Mouse (Mus musculus) neural tube, embryonic 14.5 days (tissue): ENCODE measurements around the gene Tex19.2. TPM values are rescaled to one million over a fixed set of nuclear protein-coding genes. Genes with fewer than 3 reads are reported as not detected.

Source experiments
- ATAC-seq: fragments of 200-750 bp; cut with Nextera tagmentation; 2 replicates; pipeline ENCODE4 v1.8.0; 2017; ENCODE audit warnings: low read depth, mild to moderate bottlenecking, moderate TSS enrichment, moderate library complexity
- H3K27ac ChIP-seq: fragments of 300-500 bp; sonication (generic); 2 replicates; pipeline ENCODE4 v1.5.1; 2014; ENCODE audit warnings: low read depth, mild to moderate bottlenecking, control low read depth, low read length, moderate library complexity, mixed read lengths
- H3K27me3 ChIP-seq: fragments of 300-500 bp; sonication (generic); 2 replicates; pipeline ENCODE4 v1.6.1; 2014; ENCODE audit warnings: low read length; ENCODE audit not compliant: control insufficient read depth, insufficient read depth
- H3K36me3 ChIP-seq: fragments of 300-500 bp; sonication (generic); 2 replicates; pipeline ENCODE4 v1.6.1; 2014; ENCODE audit warnings: low read length, mixed read lengths; ENCODE audit not compliant: control insufficient read depth, insufficient read depth
- H3K4me1 ChIP-seq: fragments of 300-500 bp; sonication (generic); 2 replicates; pipeline ENCODE4 v1.6.1; 2014; ENCODE audit warnings: low read length; ENCODE audit not compliant: control insufficient read depth, insufficient read depth
- H3K4me2 ChIP-seq: fragments of 300-500 bp; sonication (generic); 2 replicates; pipeline ENCODE4 v1.6.1; 2014; ENCODE audit warnings: mild to moderate bottlenecking, low read depth, low read length, control low read depth
- H3K4me3 ChIP-seq: fragments of 300-500 bp; sonication (generic); 2 replicates; pipeline ENCODE4 v1.5.1; 2014; ENCODE audit warnings: low read depth, low read length, control low read depth, mixed read lengths
- H3K9ac ChIP-seq: fragments of 300-500 bp; sonication (generic); replicated peaks from 2 replicates; pipeline ENCODE4 v1.6.1; 2014; ENCODE audit warnings: low read depth, mild to moderate bottlenecking, control low read depth, low read length, mixed read lengths
- H3K9me3 ChIP-seq: fragments of 300-500 bp; sonication (generic); 2 replicates; pipeline ENCODE4 v1.6.1; 2016; ENCODE audit warnings: low read length; ENCODE audit not compliant: control insufficient read depth
- WGBS: fragments of 180-500 bp; shearing (Covaris S2); extraction: QIAGEN DNeasy Blood & Tissue Kit; methylation state at CpG from one replicate; pipeline ENCODE4 v1.1.7; 2014; 5-methylcytosine and 5-hydroxymethylcytosine counted together
- polyA plus RNA-seq: library from polyadenylated mRNA; unstranded; fragments of >200 nt; fragmentation: Nextera tagmentation; extraction: Ambion mirVana; gene quantifications from 2 replicates; pipeline ENCODE4 v1.2.1, GENCODE M21; 2014

Gene Tex19.2
- polyA plus RNA-seq: not detected in 2 replicates

DNA sequence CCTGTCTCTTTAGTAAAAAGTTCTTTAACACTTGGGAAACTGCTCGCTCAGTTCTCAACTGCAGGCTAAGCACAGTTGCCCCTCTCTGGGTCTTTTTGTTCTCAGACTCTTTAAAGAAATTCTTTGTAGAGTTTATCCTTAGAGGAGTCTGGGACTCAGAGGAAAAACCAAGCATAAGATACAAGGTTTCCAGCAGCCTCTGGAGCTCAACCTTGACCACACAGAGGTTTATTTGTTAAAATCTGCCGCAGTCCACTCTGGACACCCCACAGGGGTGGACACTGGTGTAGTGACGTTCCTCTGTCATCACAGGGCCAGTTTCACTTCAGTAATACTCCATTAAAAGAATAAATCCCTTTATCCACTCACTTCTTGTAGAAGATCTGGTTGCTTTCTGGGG lies at the start of gene Tex19.2:
Tex19.2 (minus strand) TSS at position 101 of the 400 bp plus-strand sequence.
- Histone ChIP-seq H3K4me1 (no peaks in the 10 kb centered on the region), H3K9ac (no peak within 1 kb of the TSS), H3K9me3 (no peaks in the 10 kb centered on the region), H3K27me3 (no peaks in the 10 kb centered on the region), H3K27ac (no peak within 1 kb of the TSS), H3K36me3 (no peaks in the 10 kb centered on the region), H3K4me3 (no peak within 1 kb of the TSS), H3K4me2 (no peak within 1 kb of the TSS)
- WGBS: 77% methylated on average over 3 of the region's 3 CpGs
- no peak for ATAC-seq

DNA sequence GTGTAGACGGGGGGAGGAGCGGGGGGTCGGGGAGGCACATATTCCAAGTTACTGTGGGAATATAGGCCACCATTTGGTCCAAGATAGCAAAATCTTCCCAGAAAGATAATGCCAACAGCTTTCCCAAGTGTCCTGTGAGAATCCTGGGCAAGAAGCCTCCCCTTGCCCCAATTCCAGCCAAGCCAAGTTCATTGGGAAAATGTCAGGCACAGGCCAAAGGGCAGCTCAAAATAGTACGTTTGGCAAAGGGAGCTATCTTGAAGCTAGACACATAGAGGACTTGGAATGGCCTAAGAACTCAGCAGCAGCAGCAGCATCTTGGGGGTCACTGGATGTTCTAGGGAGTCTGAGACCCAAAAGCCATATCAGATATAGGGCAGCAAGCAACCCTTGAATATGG lies 45.3 kb upstream of the Tex19.2 start:
- WGBS: 83% methylated on average over 4 of the region's 4 CpGs

DNA sequence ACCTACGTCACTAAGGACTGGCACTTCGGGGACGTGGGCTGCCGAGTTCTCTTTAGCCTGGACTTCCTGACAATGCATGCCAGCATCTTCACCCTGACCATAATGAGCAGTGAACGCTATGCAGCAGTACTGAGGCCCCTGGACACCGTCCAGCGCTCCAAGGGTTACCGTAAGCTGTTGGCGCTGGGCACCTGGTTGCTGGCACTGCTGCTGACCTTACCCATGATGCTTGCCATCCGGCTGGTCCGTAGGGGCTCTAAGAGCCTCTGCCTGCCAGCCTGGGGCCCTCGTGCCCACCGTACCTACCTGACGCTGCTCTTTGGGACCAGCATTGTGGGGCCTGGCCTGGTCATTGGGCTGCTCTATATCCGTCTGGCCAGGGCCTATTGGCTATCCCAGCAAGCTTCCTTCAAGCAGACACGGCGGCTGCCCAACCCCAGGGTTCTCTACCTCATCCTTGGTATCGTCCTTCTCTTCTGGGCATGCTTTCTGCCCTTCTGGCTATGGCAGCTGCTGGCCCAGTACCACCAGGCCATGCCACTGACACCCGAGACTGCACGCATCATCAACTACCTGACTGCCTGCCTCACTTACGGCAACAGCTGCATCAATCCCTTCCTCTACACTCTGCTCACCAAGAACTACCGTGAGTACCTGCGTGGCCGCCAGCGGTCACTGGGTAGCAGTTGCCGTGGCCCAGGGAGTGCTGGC lies 42.3 kb upstream of the Tex19.2 start:
- no peak overlapping the region for H3K27ac ChIP-seq
- no peak overlapping the region for H3K9ac ChIP-seq
- H3K36me3 ChIP-seq: no peaks in the 10 kb centered on the region
- H3K4me2 ChIP-seq: no peak overlapping the region
- H3K9me3 ChIP-seq: no peaks in the 10 kb centered on the region
- no peak overlapping the region for H3K4me3 ChIP-seq
- peaks cover 19% of the 10 kb centered on the region for H3K27me3 ChIP-seq
- peaks cover 8% of the 10 kb centered on the region for H3K4me1 ChIP-seq
- 95% methylated on average over 26 of the region's 26 CpGs for WGBS
- no peak for ATAC-seq

More for the DNA sequence above, 45.3 kb upstream of the Tex19.2 start:
- Histone ChIP-seq H3K36me3 (no peaks in the 10 kb centered on the region), H3K4me3 (no peak overlapping the region), H3K27me3 (no peaks in the 10 kb centered on the region), H3K9me3 (no peaks in the 10 kb centered on the region), H3K27ac (no peak overlapping the region), H3K9ac (no peak overlapping the region), H3K4me2 (no peak overlapping the region), H3K4me1 (no peaks in the 10 kb centered on the region)
- ATAC-seq: no peak

DNA sequence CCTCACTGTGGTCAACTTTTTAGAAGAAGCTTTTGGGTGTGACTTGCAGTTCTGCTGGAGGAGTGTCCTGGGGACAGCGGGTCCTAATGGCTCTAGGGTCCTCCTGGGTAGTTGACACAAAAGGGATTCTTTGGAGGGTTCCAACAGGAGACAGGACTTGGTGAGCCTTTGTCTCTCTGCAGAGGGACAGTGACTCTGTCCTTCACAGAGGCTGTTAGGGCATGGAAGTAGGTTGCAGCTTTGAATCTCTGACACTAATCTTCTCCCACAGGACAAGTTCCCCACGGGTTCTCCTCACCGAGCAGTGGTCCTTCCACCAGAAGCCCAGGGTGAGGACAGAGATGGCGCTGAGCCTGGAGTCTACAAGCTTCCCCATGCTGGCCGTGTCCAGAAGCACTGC lies 41.5 kb upstream of the Tex19.2 start, which contains the start of gene Uts2r:
Uts2r (plus strand) TSS at position 301 of the 400 bp plus-strand sequence.
- Histone ChIP-seq H3K36me3 (no peaks in the 10 kb centered on the region), H3K27ac (no peak within 1 kb of the TSS), H3K9me3 (no peaks in the 10 kb centered on the region), H3K4me2 (no peak within 1 kb of the TSS), H3K27me3 (peaks cover 20% of the 10 kb centered on the region), H3K9ac (no peak within 1 kb of the TSS), H3K4me1 (peaks cover 8% of the 10 kb centered on the region), H3K4me3 (no peak within 1 kb of the TSS)
- 89% methylated on average over 5 of the region's 5 CpGs for WGBS
- ATAC-seq: no peak

DNA sequence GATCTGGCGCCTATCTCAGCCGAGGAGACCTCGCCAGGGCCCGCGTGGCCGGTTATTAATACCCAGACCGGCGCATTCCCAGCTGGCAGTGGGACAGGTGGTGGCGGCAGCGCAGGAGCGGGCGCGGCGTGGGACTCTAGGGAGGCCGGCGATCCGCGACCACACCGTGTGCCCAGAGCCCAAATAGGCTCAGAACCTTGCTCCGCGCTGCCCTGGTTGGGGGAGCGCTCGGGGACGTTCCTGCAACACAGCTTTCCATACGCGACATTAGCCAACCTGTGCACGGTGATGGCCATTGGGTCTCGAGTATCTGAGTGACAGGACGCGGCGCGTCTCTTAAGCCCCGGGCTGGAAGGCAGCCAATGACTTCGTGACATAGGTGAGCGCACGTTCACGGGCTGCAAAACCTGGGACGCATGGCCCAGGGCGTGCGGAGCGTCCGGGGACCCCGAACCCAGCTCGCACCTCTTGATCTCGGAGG lies 38.0 kb upstream of the Tex19.2 start:
- Histone ChIP-seq H3K27ac (no peak overlapping the region), H3K36me3 (no peaks in the 10 kb centered on the region), H3K4me1 (peaks cover 8% of the 10 kb centered on the region), H3K4me3 (peak overlapping the region; percentile 37), H3K4me2 (peak overlapping the region; percentile 87), H3K27me3 (peaks cover 20% of the 10 kb centered on the region), H3K9me3 (no peaks in the 10 kb centered on the region), H3K9ac (peak overlapping the region; percentile 51)
- WGBS: under 1% methylated on average over 45 of the region's 45 CpGs
- ATAC-seq: no peak

DNA sequence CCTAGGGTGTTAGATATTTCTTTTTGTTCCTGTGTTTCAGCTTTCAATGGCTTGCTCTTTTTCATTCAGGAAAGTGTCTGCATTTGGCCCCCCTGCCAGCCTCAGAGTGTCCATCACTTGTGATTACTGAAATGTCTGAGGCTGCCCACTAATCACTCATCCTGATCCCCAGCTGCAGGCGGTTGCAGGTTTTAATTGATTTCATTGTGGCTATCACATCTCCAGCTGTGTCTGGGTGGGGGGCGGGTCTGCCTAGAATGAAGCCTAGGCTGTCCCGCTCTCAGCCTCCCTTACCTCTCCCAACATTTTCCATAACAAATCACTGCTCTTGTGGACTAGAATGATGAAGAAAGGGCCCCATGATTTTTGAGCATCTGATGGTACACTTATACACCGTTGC lies 35.7 kb upstream of the Tex19.2 start:
- WGBS: 12% methylated on average over 4 of the region's 4 CpGs
- Histone ChIP-seq H3K4me2 (no peak overlapping the region), H3K4me1 (peaks cover 8% of the 10 kb centered on the region), H3K27me3 (peaks cover 20% of the 10 kb centered on the region), H3K4me3 (no peak overlapping the region), H3K9me3 (no peaks in the 10 kb centered on the region), H3K27ac (no peak overlapping the region), H3K36me3 (no peaks in the 10 kb centered on the region), H3K9ac (no peak overlapping the region; the same call in 1 of the 2 replicates)
- no peak for ATAC-seq

DNA sequence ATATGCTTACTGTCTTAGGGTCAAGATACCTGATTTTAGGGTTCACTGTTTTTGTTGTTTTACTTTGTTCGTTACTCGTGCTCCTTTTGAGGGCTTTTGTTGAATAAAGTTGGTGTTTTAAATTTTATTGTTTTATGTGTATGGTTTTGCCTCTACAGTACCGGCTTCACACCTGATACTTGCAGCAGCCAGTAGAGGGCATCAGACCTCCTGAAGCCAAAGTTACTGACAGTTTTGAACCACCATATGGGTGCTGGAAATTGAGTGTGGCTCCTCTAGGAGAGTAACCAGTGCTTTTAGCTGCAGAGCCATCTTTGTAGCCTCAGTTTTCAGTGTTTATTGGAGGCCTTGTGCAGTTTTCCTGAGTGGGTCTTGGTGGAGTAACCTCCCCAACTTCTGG lies 29.7 kb upstream of the Tex19.2 start:
- no peak for ATAC-seq
- no peak overlapping the region for H3K9ac ChIP-seq
- 66% methylated on average over 3 of the region's 3 CpGs for WGBS
- H3K9me3 ChIP-seq: no peaks in the 10 kb centered on the region
- no peaks in the 10 kb centered on the region for H3K36me3 ChIP-seq
- no peak overlapping the region for H3K27ac ChIP-seq
- H3K4me1 ChIP-seq: no peaks in the 10 kb centered on the region
- H3K4me2 ChIP-seq: no peak overlapping the region
- no peaks in the 10 kb centered on the region for H3K27me3 ChIP-seq
- H3K4me3 ChIP-seq: no peak overlapping the region

DNA sequence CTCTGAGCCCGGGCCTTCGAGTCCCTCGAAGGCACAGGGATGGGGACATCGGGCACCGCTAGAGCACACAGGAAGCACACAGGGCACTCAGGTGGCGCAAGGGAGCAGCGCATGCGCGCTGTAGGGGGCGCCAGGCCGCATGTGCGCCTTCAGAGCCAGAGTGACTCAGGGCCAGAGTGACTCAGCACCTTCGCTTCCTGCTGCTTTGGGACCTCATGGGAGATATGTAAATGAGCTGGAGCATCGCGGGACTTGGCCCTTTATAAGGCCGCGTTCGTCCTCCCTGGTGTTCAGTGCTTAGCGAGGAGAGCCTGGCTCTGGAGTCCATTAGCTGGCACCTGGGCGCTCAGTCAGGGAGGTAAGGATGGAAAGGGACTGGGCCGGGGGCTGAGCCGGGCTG lies 27.4 kb upstream of the Tex19.2 start, which contains the start of gene Tex19.1:
Tex19.1 (plus strand) TSS at position 279 of the 400 bp plus-strand sequence.
- H3K9ac ChIP-seq: no peak within 1 kb of the TSS
- H3K4me3 ChIP-seq: no peak within 1 kb of the TSS
- no peaks in the 10 kb centered on the region for H3K9me3 ChIP-seq
- ATAC-seq: no peak
- H3K36me3 ChIP-seq: no peaks in the 10 kb centered on the region
- no peak within 1 kb of the TSS for H3K27ac ChIP-seq
- H3K4me2 ChIP-seq: no peak within 1 kb of the TSS
- 91% methylated on average over 22 of the region's 22 CpGs for WGBS
- no peaks in the 10 kb centered on the region for H3K4me1 ChIP-seq
- no peaks in the 10 kb centered on the region for H3K27me3 ChIP-seq

DNA sequence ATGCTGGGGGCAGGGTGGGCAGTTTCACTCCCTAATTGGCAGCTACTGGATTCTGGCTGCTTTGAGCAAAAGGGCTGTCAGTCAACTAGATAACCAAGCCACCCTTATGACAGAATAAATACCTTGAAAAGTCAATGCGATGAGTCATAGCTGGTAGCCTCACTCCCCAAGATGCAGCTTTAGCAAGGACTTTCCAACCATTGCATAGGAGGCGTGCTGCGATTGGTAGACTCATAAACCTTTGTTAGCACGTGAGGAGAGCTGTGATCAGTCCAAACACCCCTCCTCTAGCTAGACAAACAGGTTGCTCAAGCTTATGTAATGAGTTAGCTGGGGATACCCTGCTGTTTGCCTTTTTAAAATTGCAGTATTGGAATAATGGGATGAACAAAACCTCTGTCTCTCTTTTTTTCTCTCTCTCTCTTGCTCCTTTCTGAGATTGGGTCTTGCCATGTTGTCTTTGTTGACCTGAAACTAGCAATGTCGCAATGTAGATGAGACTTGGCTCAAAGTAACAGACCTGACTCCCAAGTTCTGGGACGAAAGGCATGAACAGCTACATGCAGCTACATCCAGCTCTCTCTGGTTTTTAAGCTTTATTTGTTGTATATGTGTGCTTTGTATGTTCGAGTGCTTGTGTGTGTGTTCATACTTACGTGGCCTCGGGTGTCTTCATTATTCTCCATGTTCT lies 25.0 kb upstream of the Tex19.2 start:
- no peak for ATAC-seq
- Histone ChIP-seq H3K4me3 (no peak overlapping the region), H3K27me3 (no peaks in the 10 kb centered on the region), H3K9me3 (no peaks in the 10 kb centered on the region), H3K4me1 (no peaks in the 10 kb centered on the region), H3K36me3 (no peaks in the 10 kb centered on the region), H3K27ac (no peak overlapping the region), H3K4me2 (no peak overlapping the region), H3K9ac (no peak overlapping the region)
- 77% methylated on average over 9 of the region's 9 CpGs for WGBS
